Mouse (Mus musculus): ENCODE measurements at regions not wholly inside any gene's neighbourhood (a gene's known extent, or its start where the extent isn't known, plus 50 kb on each side); places are given as distances from the start of the nearest gene placed in this dataset.

GRCm38 (mm10) chr17:68223170-68223569 lies 50.4 kb upstream of the L3mbtl4 start:
- DNase-seq (ENCODE audit: low spot score), result no peak

Data from retina, embryonic 14.5 days (tissue).